Mouse (Mus musculus) ES-Bruce4 (cell line): ENCODE results near the gene Zdhhc13.

Experiments
- CTCF ChIP-seq: IDR thresholded peaks from one replicate; pipeline ENCODE4 v1.8.1; 2011; ENCODE audit warnings: low read depth, low read length
- EP300 ChIP-seq: IDR thresholded peaks from 2 replicates; pipeline ENCODE4 v1.6.1; 2011; ENCODE audit warnings: low read depth, low read length; ENCODE audit not compliant: insufficient read depth
- POLR2A ChIP-seq: IDR thresholded peaks from one replicate; pipeline ENCODE4 v1.8.1; 2011; ENCODE audit warnings: low read length; ENCODE audit not compliant: insufficient read depth

- TF ChIP-seq POLR2A (no peak), EP300 (no peak), CTCF (no peak)
Measured at GRCm38 (mm10) chr7:48773333-48773732, 15.5 kb upstream of the Zdhhc13 start.
